Mouse (Mus musculus): ENCODE measurements at regions not wholly inside any gene's neighbourhood (a gene's known extent, or its start where the extent isn't known, plus 50 kb on each side); places are given as distances from the start of the nearest gene placed in this dataset.

GRCm38 (mm10) chr3:21798139-21798538, 278.3 kb upstream of the Tbl1xr1 start:
- no peak for TF ChIP-seq CTCF (IDR thresholded peaks at IDR 0.05)
- no peak for TF ChIP-seq EP300 (IDR thresholded peaks at IDR 0.05)
